Mouse (Mus musculus) C2C12 (cell line): ENCODE results near the gene Tmem245.

ENCODE experiments used
- CTCF ChIP-seq: IDR thresholded peaks from one replicate; pipeline ENCODE4 v1.5.1; 2011; ENCODE audit not compliant: control insufficient read depth, insufficient read depth, insufficient read length
- MAX ChIP-seq: IDR thresholded peaks from one replicate; pipeline ENCODE4 v1.6.1; 2011; ENCODE audit warnings: mild to moderate bottlenecking, control low read depth
- MYOD1 ChIP-seq: IDR thresholded peaks from one replicate; pipeline ENCODE4 v1.6.1; 2011; ENCODE audit warnings: low read depth; ENCODE audit not compliant: control insufficient read depth, insufficient read length
- USF1 ChIP-seq: IDR thresholded peaks from one replicate; pipeline ENCODE4 v1.6.1; 2011; ENCODE audit warnings: low read depth, mild to moderate bottlenecking, control low read depth, moderate library complexity

GRCm38 (mm10) chr4:56942567-56942966, 4.7 kb downstream of the Tmem245 start:
- no peak for TF ChIP-seq USF1
- no peak for TF ChIP-seq CTCF
- TF ChIP-seq MAX = no peak
- TF ChIP-seq MYOD1 = no peak
